Mouse (Mus musculus): ENCODE results near the gene Prm1. TPM values are rescaled to one million over a fixed set of nuclear protein-coding genes. Genes with fewer than 3 reads are reported as not detected.
"Not testable (repeated sequence)": the region's sequence is repeated elsewhere in the genome, so short reads cannot be mapped to it uniquely, and the experiment has no call there.

Gene Prm1
- total and polyA plus RNA-seq, 3 experiments = not detected

- DNase-seq (ENCODE audit: extremely low read depth) = no peak
- Histone ChIP-seq H3K9ac (ENCODE audit: insufficient read depth, low read depth) (no peak within 1 kb of the TSS), H3K27me3 (replicated peaks) (peaks cover 30% of the 10 kb centered on the region), H3K4me3 (replicated peaks in 1 of 3; ENCODE audit: low read depth in 2 of 3, low read length in 2 of 3, poor library complexity in 1 of 3) (no peak within 1 kb of the TSS), H3K36me3 (replicated peaks in 1 of 2; ENCODE audit: control insufficient read depth in 1 of 2, insufficient read depth in 1 of 2, low read length in 1 of 2) (no peaks in the 10 kb centered on the region), H3K4me2 (ENCODE audit: insufficient read depth, low read depth, poor library complexity, severe bottlenecking) (no peak within 1 kb of the TSS), H3K27ac (ENCODE audit: insufficient read depth, low read depth) (no peak within 1 kb of the TSS), H3K4me1 (ENCODE audit: control insufficient read depth in 1 of 2, insufficient read depth in 2 of 2) (peaks cover 15 to 30% of the 10 kb centered on the region in 2 experiments), H3K79me2 (replicated peaks; ENCODE audit: control insufficient read depth, extremely low read depth, insufficient read depth, poor library complexity, severe bottlenecking) (no peaks in the 10 kb centered on the region), H3K9me3 (replicated peaks; ENCODE audit: low read length) (no peaks in the 10 kb centered on the region)
- dilution Hi-C loops (cut with MboI; ENCODE audit: extremely low pct_ligation_motif_present, extremely low pct_unique_long_range_greater_than_20kb, low sequenced_read_pairs) (no loop called here), in situ Hi-C loops (cut with MboI; ENCODE audit: low pct_ligation_motif_present, low pct_unique_long_range_greater_than_20kb, low sequenced_read_pairs) (no loop called here)
- TF ChIP-seq KAT2A (IDR thresholded peaks at IDR 0.05; ENCODE audit: insufficient replicate concordance, low read length) = no peak
- TF ChIP-seq SIN3A (IDR thresholded peaks at IDR 0.05; ENCODE audit: low read length) = no peak
- no peak for TF ChIP-seq RCOR1 (conservative IDR thresholded peaks at IDR 0.05; ENCODE audit: low read depth, low read length)
- TF ChIP-seq BHLHE40 (IDR thresholded peaks at IDR 0.05; ENCODE audit: low read depth, low read length) = no peak
- TF ChIP-seq JUN (IDR thresholded peaks at IDR 0.05; ENCODE audit: insufficient read depth, low read depth, low read length) = no peak
- no peak for TF ChIP-seq ELF1 (IDR thresholded peaks at IDR 0.05; ENCODE audit: low read depth, low read length)
- no peak for TF ChIP-seq CTCF (conservative IDR thresholded peaks at IDR 0.05 in 1 of 2, IDR thresholded peaks at IDR 0.05 in 1 of 2; ENCODE audit: low read depth in 2 of 2, low read length in 2 of 2)
- TF ChIP-seq MAX (IDR thresholded peaks at IDR 0.05; ENCODE audit: low read length) = no peak
- no peak for TF ChIP-seq NELFE (IDR thresholded peaks at IDR 0.05; ENCODE audit: low read depth, low read length)
- TF ChIP-seq POLR2AphosphoS2 (IDR thresholded peaks at IDR 0.05; ENCODE audit: low read depth, low read length) = no peak
- no peak for TF ChIP-seq EP300 (IDR thresholded peaks at IDR 0.05; ENCODE audit: low read length)
- no peak for TF ChIP-seq ZNF384 (IDR thresholded peaks at IDR 0.05; ENCODE audit: low read depth, low read length)
- TF ChIP-seq NRF1 (IDR thresholded peaks at IDR 0.05; ENCODE audit: low read depth, low read length) = no peak
- TF ChIP-seq IRF4 (IDR thresholded peaks at IDR 0.05; ENCODE audit: low read depth, low read length) = no peak
- TF ChIP-seq E2F4 (IDR thresholded peaks at IDR 0.05; ENCODE audit: insufficient replicate concordance, low read depth, low read length) = no peak
- TF ChIP-seq SMC3 (IDR thresholded peaks at IDR 0.05; ENCODE audit: low read depth, low read length) = no peak
- no peak for TF ChIP-seq ZKSCAN1 (IDR thresholded peaks at IDR 0.05; ENCODE audit: borderline replicate concordance, low read depth, low read length)
- no peak for TF ChIP-seq ZC3H11A (IDR thresholded peaks at IDR 0.05; ENCODE audit: low read depth, low read length)
Observed at GRCm38 (mm10) chr16:10812865-10813371, 7.3 kb upstream of the Prm1 start, which contains the start of gene Gm11172. Gene Gm11172 (plus strand): TSS chr16:10812915.

- no peak overlapping the region for H3K4me2 ChIP-seq (ENCODE audit: insufficient read depth, low read depth, poor library complexity, severe bottlenecking)
- no peaks in the 10 kb centered on the region for H3K79me2 ChIP-seq (replicated peaks; ENCODE audit: control insufficient read depth, extremely low read depth, insufficient read depth, poor library complexity, severe bottlenecking)
- no peaks in the 10 kb centered on the region for H3K36me3 ChIP-seq (replicated peaks in 1 of 2; ENCODE audit: control insufficient read depth in 1 of 2, insufficient read depth in 1 of 2, low read length in 1 of 2)
- TF ChIP-seq POLR2A (IDR thresholded peaks at IDR 0.05; ENCODE audit: low read depth, low read length) (no peak), MAX (IDR thresholded peaks at IDR 0.05; ENCODE audit: low read length) (no peak), MEF2A (IDR thresholded peaks at IDR 0.05; ENCODE audit: borderline replicate concordance, low read depth, low read length) (no peak), PAX5 (IDR thresholded peaks at IDR 0.05; ENCODE audit: low read length) (no peak)
- dilution Hi-C loops (cut with MboI; ENCODE audit: extremely low pct_ligation_motif_present, extremely low pct_unique_long_range_greater_than_20kb, low sequenced_read_pairs) = no loop called here
- H3K27ac ChIP-seq (ENCODE audit: insufficient read depth, low read depth) = no peak overlapping the region
- H3K9me3 ChIP-seq (replicated peaks; ENCODE audit: low read length) = no peaks in the 10 kb centered on the region
- no peak overlapping the region for H3K4me3 ChIP-seq (replicated peaks in 1 of 3; ENCODE audit: low read depth in 2 of 3, low read length in 2 of 3, poor library complexity in 1 of 3)
- no peak for DNase-seq (ENCODE audit: extremely low read depth)
- in situ Hi-C loops (cut with MboI; ENCODE audit: low pct_ligation_motif_present, low pct_unique_long_range_greater_than_20kb, low sequenced_read_pairs) = no loop called here
- H3K27me3 ChIP-seq (replicated peaks) = peaks cover 35% of the 10 kb centered on the region
- H3K9ac ChIP-seq (ENCODE audit: insufficient read depth, low read depth) = no peak overlapping the region
- H3K4me1 ChIP-seq (ENCODE audit: control insufficient read depth in 1 of 2, insufficient read depth in 2 of 2) = peaks cover 22 to 43% of the 10 kb centered on the region in 2 experiments
Observed at GRCm38 (mm10) chr16:10810376-10810775, 4.7 kb upstream of the Prm1 start.

- H3K36me3 ChIP-seq (replicated peaks in 1 of 2; ENCODE audit: control insufficient read depth in 1 of 2, insufficient read depth in 1 of 2, low read length in 1 of 2); in situ Hi-C loops (cut with MboI; ENCODE audit: low pct_ligation_motif_present, low pct_unique_long_range_greater_than_20kb, low sequenced_read_pairs); H3K4me3 ChIP-seq (replicated peaks in 1 of 3; ENCODE audit: low read depth in 2 of 3, low read length in 2 of 3, poor library complexity in 1 of 3); H3K9me3 ChIP-seq (replicated peaks; ENCODE audit: low read length); H3K4me2 ChIP-seq (ENCODE audit: insufficient read depth, low read depth, poor library complexity, severe bottlenecking); H3K9ac ChIP-seq (ENCODE audit: insufficient read depth, low read depth); dilution Hi-C loops (cut with MboI; ENCODE audit: extremely low pct_ligation_motif_present, extremely low pct_unique_long_range_greater_than_20kb, low sequenced_read_pairs); DNase-seq (ENCODE audit: extremely low read depth); H3K79me2 ChIP-seq (replicated peaks; ENCODE audit: control insufficient read depth, extremely low read depth, insufficient read depth, poor library complexity, severe bottlenecking); H3K27ac ChIP-seq (ENCODE audit: insufficient read depth, low read depth); H3K27me3 ChIP-seq (replicated peaks): not testable (repeated sequence)
- peaks cover 11 to 22% of the 10 kb centered on the region in 2 experiments for H3K4me1 ChIP-seq (ENCODE audit: control insufficient read depth in 1 of 2, insufficient read depth in 2 of 2)
Observed at GRCm38 (mm10) chr16:10802420-10802819, 3.2 kb downstream of the Prm1 start.
